Mouse (Mus musculus) urinary bladder, postnatal 4 days (tissue): ENCODE measurements around the gene Gm4778.
"Not testable (repeated sequence)": the region's sequence is repeated elsewhere in the genome, so short reads cannot be mapped to it uniquely, and the experiment has no call there.

ENCODE experiments used
- DNase-seq, 2 experiments: peaks; one replicate each; pipeline ENCODE4 v3.0.0; 2021 to 2022; ENCODE audit warnings: low spot score in 2 of 2

Gene Gm4778

DNA sequence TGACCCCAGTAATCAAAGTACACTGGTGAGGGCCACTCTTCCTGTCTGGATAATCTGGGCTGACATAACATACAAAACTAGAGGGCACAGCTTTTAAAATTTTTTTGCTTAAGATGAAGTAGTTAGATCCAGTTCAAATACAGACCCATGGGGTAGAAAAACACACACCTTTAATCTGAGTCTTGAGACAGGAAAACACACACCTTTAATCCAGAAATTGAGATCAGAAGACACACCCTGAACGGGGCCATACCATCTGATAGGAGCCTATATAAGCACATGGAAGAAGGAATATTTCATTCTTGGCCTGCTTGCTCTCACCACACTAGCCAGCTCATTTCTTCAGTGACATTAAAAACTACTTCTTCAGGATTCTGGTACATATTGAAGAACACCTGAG is at the start of gene Gm4778:
Gene Gm4778, plus strand, starts transcription at position 301 of the 400 bp plus-strand sequence.
- not testable (repeated sequence) for DNase-seq

DNA sequence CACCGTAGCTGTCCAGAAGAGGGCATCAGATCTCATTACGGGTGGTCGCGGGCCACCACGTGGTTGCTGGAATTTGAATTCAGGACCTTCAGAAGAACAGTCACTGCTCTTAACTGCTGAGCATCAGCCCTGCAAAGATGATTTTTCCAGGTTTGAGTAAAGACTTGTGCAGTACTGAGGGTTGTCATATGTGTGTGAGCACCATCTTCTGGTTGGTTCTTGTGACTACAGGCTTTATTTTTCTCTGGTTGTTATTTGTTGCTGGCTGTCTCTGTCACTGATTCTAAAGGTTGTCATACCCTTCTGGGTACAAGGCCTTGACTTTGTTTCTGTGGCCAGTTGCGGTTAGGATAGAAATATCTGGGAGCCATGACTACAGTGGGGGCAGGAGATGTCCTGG is 3.2 kb upstream of the Gm4778 start:
- DNase-seq = no peak

DNA sequence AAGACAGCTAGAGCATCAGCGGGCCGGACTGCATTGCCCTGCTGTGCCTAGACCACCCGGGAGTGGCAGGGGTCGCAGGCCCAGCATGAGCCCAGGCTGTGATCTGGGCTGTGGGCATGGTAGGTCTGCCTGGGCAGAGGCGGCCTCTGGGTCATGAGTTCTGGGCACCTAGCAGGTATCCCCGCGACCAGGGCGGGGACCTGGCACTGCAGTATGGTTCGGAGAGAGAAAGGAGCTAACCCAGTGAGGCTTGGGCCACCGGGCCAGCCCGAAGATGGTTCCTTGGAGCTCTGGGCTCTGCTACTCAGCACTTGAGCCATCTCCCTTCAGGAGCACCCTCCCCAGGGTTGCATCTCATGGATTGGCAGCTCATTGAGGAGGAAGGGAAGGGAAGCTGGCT is 12.2 kb downstream of the Gm4778 start:
- no peak for DNase-seq

DNA sequence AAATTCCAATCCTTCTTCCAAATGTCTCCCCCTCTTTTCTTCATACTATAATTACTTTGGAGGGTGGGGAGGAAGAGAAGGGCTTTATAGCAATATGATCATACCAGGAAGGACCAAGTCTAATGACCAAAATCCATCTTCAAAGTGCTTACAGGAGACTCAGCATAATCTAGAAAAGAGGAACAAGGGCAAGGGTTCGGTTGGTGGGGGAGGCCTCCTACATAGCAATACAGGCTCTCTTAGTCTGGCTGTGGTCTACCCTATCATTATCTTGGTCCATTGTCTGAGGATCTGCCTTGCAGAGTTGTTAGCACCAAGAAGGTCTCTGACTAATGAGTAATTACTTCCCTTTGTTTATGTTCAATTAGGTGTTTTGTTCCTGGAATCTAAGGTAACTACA is 41.6 kb downstream of the Gm4778 start:
- no peak for DNase-seq

DNA sequence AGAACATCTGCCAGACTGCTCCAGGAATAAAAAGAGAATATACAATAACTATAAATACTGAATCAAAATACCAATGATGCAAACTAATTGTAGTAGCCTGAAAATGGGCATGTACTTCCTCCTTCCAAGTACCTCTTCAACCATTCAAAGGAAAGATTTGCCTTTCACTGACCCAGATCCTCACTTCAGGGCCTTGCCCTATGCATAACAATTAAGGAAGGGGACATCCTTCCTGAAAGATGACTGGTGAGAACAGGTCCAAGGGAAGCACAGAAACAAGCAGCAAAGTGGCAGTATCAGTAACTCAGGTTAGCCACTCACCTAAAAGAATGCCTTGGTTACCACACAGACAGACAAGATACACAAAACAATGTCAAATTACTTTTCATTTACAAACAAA is 43.1 kb downstream of the Gm4778 start:
- no peak for DNase-seq

DNA sequence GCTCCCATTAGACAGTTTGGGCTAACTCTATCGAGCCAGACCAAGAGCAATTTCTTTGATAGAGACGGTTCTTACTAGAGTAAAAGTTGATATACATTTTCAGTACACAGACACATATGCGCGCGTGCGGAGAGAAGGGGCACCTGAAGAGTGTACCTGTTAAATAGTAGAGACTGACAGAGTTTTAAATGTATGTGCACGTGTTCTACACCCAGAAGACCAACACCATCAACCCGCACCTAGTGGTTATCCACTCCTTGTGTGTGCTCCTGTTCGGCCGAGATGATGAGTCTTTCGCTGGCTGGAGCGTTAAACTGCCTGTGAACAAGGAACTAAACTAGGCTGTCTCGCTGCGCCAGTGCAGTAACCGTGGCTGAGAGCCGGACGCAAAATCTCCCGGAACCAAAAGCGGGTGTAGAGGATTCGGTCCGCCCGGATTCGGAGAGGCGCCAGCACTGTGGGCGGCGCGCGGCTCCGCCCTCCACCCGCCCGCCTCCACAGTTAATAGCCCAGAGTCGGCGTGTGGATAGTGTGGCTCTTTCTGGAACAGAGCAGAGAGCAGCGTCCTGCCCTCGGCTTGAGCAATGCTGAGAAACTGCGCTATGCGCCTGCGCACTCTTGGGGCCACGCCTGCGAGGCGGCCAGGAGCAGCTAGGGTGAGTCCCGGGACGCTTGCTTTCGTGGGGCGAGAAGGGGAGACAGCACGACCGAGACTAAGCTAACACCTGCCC is 46.0 kb downstream of the Gm4778 start, which contains the start of gene Them4:
Gene Them4, plus strand, starts transcription at position 457 of the 731 bp plus-strand sequence.
- peak; percentile 91 to 92 for DNase-seq

DNA sequence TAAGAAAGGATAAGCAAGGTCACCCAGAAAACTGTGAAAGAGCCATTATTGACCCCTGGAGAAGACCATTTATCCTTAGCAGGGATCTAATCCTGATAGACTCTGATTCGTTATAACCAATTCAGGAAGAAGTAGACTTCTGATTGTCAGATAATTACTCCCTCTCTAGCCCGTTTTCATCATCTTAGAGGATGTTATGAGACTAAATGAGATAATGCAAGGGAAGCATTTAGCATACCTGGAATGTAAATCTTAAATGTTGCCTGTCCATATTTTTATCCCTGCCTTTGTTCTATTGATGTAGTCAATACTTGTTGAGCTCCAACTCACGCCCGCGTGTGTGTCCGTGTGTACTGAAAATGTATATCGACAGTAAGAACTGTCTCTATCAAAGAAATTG is 46.7 kb downstream of the Gm4778 start:
- DNase-seq = no peak

DNA sequence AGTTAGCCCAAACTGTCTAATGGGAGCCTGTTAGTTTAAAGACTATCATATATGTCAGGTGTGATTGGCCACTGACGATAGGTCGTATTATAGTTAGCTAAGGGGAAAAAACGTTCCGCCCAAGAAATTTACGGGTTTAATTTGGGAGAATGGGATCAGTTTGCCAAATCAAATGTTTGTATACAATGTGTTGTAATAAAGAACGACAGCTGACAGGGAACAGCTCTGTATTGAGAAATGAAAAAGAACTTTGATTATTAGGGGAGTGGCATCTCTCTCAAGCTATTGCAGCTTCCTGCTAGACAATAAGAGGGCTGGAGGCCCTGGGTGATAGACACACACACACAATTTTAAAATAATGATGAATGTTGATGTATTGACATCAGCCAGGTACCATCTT is 47.1 kb downstream of the Gm4778 start:
- no peak for DNase-seq

DNA sequence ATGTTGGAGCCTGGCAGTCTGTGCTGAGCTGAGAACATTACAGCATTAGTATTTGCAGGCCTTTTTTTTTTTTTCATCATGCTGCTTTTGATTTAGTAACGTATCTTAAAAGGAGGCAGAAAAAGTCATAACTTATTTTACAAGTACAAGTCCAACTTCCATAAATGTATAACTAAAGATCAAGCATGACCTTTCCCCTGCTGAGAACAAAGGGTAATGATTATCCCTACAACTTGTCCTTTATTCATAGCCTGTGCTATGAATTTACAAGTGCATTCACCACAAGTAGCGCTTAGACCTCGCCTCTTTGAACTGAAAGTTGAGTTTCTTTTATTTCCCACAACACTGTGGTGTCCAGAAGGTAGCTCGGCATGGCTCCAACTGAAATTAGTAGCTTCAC is 47.5 kb downstream of the Gm4778 start:
- DNase-seq = no peak
